Mouse (Mus musculus) heart, embryonic 15.5 days (tissue): ENCODE data around the gene Zdhhc7. TPM values are rescaled to one million over a fixed set of nuclear protein-coding genes. Genes with fewer than 3 reads are reported as not detected.

Experiments
- ATAC-seq: fragments of 200-750 bp; cut with Nextera tagmentation; replicated peaks from 2 replicates; pipeline ENCODE4 v1.8.0; 2017; ENCODE audit warnings: low read depth, moderate TSS enrichment; ENCODE audit not compliant: insufficient number of reproducible peaks, insufficient read depth, low FRiP score
- H3K27ac ChIP-seq: fragments of 300-500 bp; sonication (generic); 2 replicates; pipeline ENCODE4 v1.5.1; 2015; ENCODE audit warnings: mild to moderate bottlenecking, inconsistent platforms
- H3K27me3 ChIP-seq: fragments of 300-500 bp; sonication (generic); 2 replicates; pipeline ENCODE4 v1.6.1; 2015; ENCODE audit warnings: inconsistent platforms
- H3K36me3 ChIP-seq: fragments of 300-500 bp; sonication (generic); 2 replicates; pipeline ENCODE4 v1.6.1; 2015; ENCODE audit warnings: mild to moderate bottlenecking, inconsistent platforms
- H3K4me1 ChIP-seq: fragments of 300-500 bp; sonication (generic); replicated peaks from 2 replicates; pipeline ENCODE4 v1.6.1; 2015; ENCODE audit warnings: inconsistent platforms
- H3K4me2 ChIP-seq: fragments of 300-500 bp; sonication (generic); 2 replicates; pipeline ENCODE4 v1.6.1; 2015; ENCODE audit warnings: inconsistent platforms, mild to moderate bottlenecking, moderate library complexity
- H3K4me3 ChIP-seq: fragments of 300-500 bp; sonication (generic); 2 replicates; pipeline ENCODE4 v1.5.1; 2015; ENCODE audit warnings: mild to moderate bottlenecking, inconsistent platforms
- H3K9ac ChIP-seq: fragments of 300-500 bp; sonication (generic); 2 replicates; pipeline ENCODE4 v1.6.1; 2015; ENCODE audit warnings: mild to moderate bottlenecking, inconsistent platforms
- H3K9me3 ChIP-seq: fragments of 300-500 bp; sonication (generic); replicated peaks from 2 replicates; pipeline ENCODE4 v1.6.1; 2016; ENCODE audit warnings: inconsistent platforms
- WGBS: fragments of 180-500 bp; shearing (Covaris S2); methylation state at CpG from one replicate; pipeline ENCODE4 v1.1.7; 2015; ENCODE audit warnings: mixed read lengths; 5-methylcytosine and 5-hydroxymethylcytosine counted together
- polyA plus RNA-seq: library from polyadenylated mRNA; unstranded; fragments of >200 nt; fragmentation: Nextera tagmentation; extraction: Ambion mirVana; gene quantifications from 2 replicates; pipeline ENCODE4 v1.2.1, GENCODE M21; 2015

Zdhhc7 gene
- polyA plus RNA-seq, 1 experiment from 2014 or later, result 30.7 TPM

DNA sequence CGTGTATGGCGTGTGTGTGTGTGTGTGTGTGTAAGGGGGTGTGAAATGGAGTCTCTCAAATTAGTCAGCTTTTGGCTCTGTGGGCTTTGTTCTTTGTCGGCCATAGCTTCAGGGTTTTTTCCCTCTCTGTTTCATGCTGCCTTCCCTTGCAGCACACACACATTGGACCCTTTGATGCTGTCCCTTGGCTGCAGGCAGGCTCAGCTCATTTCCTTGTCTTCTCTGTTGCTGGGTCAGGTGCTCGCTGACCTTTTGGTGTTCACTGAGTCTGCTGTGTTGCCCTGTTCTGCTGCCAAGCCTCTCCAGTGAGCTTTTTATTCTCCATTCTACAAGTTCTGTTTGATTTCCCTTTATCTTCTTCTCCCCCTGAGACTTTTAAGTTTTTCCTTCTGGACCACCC is 28.3 kb upstream of the Zdhhc7 start:
- Histone ChIP-seq H3K4me1 (peaks cover 47% of the 10 kb centered on the region), H3K27ac (peak overlapping the region; percentile 14; the same call in 1 of the 2 replicates)

GRCm38 (mm10) chr8:120126357-120127161 is 25.3 kb upstream of the Zdhhc7 start:
- Histone ChIP-seq H3K27me3 (no peaks in the 10 kb centered on the region), H3K9ac (no peak overlapping the region)
- 15% methylated on average over 14 of the region's 14 CpGs for WGBS

More for the DNA sequence above, 28.3 kb upstream of the Zdhhc7 start:
- H3K36me3 ChIP-seq, result no peaks in the 10 kb centered on the region
- no peaks in the 10 kb centered on the region for H3K27me3 ChIP-seq
- no peaks in the 10 kb centered on the region for H3K9me3 ChIP-seq
- no peak overlapping the region for H3K4me3 ChIP-seq
- WGBS, result 69% methylated on average over 4 of the region's 4 CpGs
- no peak overlapping the region for H3K9ac ChIP-seq
- no peak overlapping the region for H3K4me2 ChIP-seq
- ATAC-seq, result no peak

DNA sequence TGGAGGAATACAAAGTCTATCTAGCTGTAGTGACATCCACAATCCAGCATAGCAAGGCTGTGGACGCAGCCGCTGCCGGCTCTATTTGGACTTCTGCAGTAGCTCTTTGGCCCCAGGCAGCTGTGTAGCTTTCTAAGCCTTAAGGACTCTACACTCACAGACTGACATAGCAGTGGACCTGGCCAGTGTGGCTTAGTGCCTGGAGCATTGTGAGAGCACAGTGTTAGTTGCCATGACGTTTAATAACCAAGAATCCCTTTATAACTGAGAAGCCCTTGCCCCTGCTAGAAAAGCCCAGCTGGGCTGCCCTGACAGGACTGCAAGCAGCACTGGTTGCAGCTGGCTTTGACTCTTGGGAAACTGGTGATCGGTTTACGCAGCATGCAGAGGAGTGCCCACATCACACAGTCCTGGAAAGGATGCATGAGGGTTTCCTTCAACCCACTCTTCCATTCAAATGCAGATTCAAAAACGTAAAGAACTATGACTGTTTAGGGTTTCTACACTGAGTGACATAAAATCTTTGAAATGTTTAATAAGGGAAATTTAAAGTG is 23.6 kb upstream of the Zdhhc7 start:
- Histone ChIP-seq H3K27me3 (no peaks in the 10 kb centered on the region), H3K9ac (no peak overlapping the region), H3K4me1 (peaks cover 80% of the 10 kb centered on the region), H3K4me3 (no peak overlapping the region), H3K9me3 (no peaks in the 10 kb centered on the region), H3K27ac (peak overlapping the region; percentile 20; the same call in 1 of the 2 replicates), H3K36me3 (no peaks in the 10 kb centered on the region), H3K4me2 (no peak overlapping the region)
- WGBS, result 72% methylated on average over 7 of the region's 7 CpGs
- no peak for ATAC-seq

More at GRCm38 (mm10) chr8:120126357-120127161, 25.3 kb upstream of the Zdhhc7 start:
- Histone ChIP-seq H3K4me1 (peaks cover 72% of the 10 kb centered on the region), H3K4me2 (peak overlapping the region; percentile 17), H3K9me3 (no peaks in the 10 kb centered on the region), H3K36me3 (no peaks in the 10 kb centered on the region), H3K4me3 (no peak overlapping the region), H3K27ac (peak overlapping the region; percentile 82)
- peak; percentile 68 for ATAC-seq

DNA sequence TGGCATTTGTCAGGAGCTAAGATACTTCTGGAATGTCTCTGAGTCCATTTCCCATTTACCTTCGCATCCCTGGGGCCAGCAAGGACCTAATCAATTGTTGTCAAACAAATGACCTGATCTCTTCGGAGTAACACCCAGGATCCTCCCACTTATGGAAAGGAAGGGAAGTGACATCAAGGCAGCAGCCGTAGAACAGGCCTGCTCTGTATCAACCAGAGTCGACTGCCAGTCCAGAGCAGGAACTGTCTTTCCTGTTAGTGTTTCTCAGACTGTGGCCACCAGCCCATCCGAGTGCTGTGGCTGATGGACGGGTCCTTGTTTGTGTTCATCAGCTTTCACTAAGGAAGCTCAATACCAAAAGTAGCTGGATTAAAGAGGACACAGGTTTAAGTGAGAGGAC is 23.0 kb upstream of the Zdhhc7 start:
- Histone ChIP-seq H3K4me2 (no peak overlapping the region), H3K4me1 (peaks cover 80% of the 10 kb centered on the region), H3K4me3 (no peak overlapping the region), H3K27me3 (no peaks in the 10 kb centered on the region), H3K36me3 (no peaks in the 10 kb centered on the region), H3K9ac (no peak overlapping the region), H3K27ac (peak overlapping the region; percentile 28; the same call in 1 of the 2 replicates), H3K9me3 (no peaks in the 10 kb centered on the region)
- no peak for ATAC-seq
- 19% methylated on average over 6 of the region's 6 CpGs for WGBS

GRCm38 (mm10) chr8:120120951-120121350 is 19.7 kb upstream of the Zdhhc7 start:
- H3K4me3 ChIP-seq, result no peak overlapping the region
- H3K4me2 ChIP-seq, result peak overlapping the region; percentile 24; the same call in 1 of the 2 replicates
- ATAC-seq, result no peak
- no peak overlapping the region for H3K9ac ChIP-seq
- 0 out of 2 replicates have a peak, but pooled peaks cover 1% of the 10 kb centered on the region for H3K27me3 ChIP-seq
- peak overlapping the region; percentile 74 for H3K27ac ChIP-seq
- no peaks in the 10 kb centered on the region for H3K9me3 ChIP-seq
- 41% methylated on average over 5 of the region's 5 CpGs for WGBS
- no peaks in the 10 kb centered on the region for H3K36me3 ChIP-seq
- peaks cover 78% of the 10 kb centered on the region for H3K4me1 ChIP-seq

DNA sequence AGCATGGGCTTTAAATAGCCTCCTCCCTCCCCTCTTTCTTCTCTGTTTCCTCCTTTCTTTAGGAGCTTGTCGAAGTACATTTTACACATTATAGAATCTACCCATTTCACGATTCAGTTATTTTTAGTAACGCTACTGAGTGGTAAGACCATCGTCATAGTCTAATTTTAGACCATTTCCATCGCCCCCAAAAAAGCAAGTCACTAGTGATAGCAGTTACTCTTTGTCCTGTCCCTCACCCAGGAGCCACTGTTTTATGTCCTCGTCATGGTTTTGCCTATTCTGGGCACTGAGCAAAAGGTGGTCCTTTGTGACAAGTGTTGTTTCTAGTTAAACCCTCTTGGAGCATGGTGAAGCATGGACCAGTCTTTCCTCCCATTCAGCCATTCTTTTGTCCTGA is 18.6 kb upstream of the Zdhhc7 start:
- Histone ChIP-seq H3K27ac (peak overlapping the region; percentile 74), H3K36me3 (no peaks in the 10 kb centered on the region), H3K4me3 (no peak overlapping the region), H3K4me2 (peak overlapping the region; percentile 31), H3K4me1 (peaks cover 72% of the 10 kb centered on the region), H3K27me3 (0 out of 2 replicates have a peak, but pooled peaks cover 10% of the 10 kb centered on the region), H3K9ac (no peak overlapping the region), H3K9me3 (no peaks in the 10 kb centered on the region)
- ATAC-seq, result no peak; the same call in 1 of the 2 replicates
- 23% methylated on average over 6 of the region's 6 CpGs for WGBS

- Histone ChIP-seq H3K4me2 (no peak overlapping the region), H3K27ac (peak overlapping the region; percentile 74)
- no peak for ATAC-seq
These were observed 18.1 kb upstream of the Zdhhc7 start for GRCm38 (mm10) chr8:120119429-120119828.

DNA sequence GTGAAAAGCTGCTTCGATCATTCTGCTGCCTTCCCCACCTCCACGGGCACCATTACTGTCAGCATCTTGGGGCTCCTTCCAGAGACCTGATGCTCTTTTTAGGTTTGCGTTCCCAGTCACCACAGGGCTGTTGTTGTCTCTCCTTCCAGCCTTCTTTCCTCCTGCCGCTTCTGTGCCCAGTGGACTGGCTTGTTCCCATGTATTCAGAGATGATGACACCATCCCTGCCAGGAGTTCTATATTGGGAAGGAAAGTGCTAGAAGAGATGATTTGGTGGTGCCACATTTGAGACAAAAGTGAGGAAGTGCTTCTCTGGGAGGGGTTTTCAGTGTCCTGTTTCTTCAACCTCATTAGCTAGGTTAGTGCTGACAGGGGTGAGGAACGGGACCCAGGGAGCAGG is 17.6 kb upstream of the Zdhhc7 start:
- Histone ChIP-seq H3K9me3 (no peaks in the 10 kb centered on the region), H3K27ac (no peak overlapping the region), H3K36me3 (no peaks in the 10 kb centered on the region), H3K4me1 (peaks cover 69% of the 10 kb centered on the region), H3K4me2 (no peak overlapping the region), H3K27me3 (peaks cover 16% of the 10 kb centered on the region; the same call in 1 of the 2 replicates), H3K9ac (no peak overlapping the region), H3K4me3 (no peak overlapping the region)
- WGBS, result 69% methylated on average over 5 of the region's 5 CpGs
- ATAC-seq, result no peak

More at GRCm38 (mm10) chr8:120119429-120119828, 18.1 kb upstream of the Zdhhc7 start:
- Histone ChIP-seq H3K9ac (peak overlapping the region; percentile 9; the same call in 1 of the 2 replicates), H3K27me3 (peaks cover 15% of the 10 kb centered on the region; the same call in 1 of the 2 replicates), H3K4me3 (no peak overlapping the region), H3K9me3 (no peaks in the 10 kb centered on the region), H3K36me3 (no peaks in the 10 kb centered on the region), H3K4me1 (peaks cover 71% of the 10 kb centered on the region)
- WGBS, result 43% methylated on average over 3 of the region's 3 CpGs

DNA sequence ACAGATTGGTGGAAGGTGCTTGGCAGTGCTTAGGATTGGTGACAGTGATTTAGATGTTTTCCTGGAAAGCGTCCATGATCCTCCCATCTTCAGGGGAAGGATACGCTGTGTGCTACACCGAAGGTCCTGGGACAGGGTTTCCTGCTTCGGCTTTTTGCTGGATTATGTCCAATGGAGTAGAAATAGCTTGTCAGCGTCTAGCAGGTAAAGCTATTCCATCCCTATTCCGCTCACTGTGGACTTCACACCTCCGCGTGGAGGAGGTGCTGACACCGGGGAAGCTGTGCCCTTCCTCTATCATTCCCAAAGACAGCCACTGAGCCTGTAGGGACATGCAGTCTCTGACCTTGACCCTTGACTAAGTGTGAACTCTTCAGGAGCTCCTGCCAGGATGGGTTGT is 16.9 kb upstream of the Zdhhc7 start:
- 60% methylated on average over 9 of the region's 9 CpGs for WGBS
- Histone ChIP-seq H3K36me3 (no peaks in the 10 kb centered on the region), H3K4me1 (peaks cover 66% of the 10 kb centered on the region), H3K9ac (no peak overlapping the region), H3K4me2 (no peak overlapping the region), H3K9me3 (no peaks in the 10 kb centered on the region), H3K4me3 (no peak overlapping the region), H3K27ac (no peak overlapping the region), H3K27me3 (peaks cover 16% of the 10 kb centered on the region; the same call in 1 of the 2 replicates)
- no peak for ATAC-seq

- Histone ChIP-seq H3K27ac (no peak overlapping the region), H3K4me3 (no peak overlapping the region), H3K36me3 (no peaks in the 10 kb centered on the region), H3K4me1 (peaks cover 60% of the 10 kb centered on the region), H3K4me2 (no peak overlapping the region), H3K27me3 (peaks cover 16% of the 10 kb centered on the region; the same call in 1 of the 2 replicates), H3K9me3 (no peaks in the 10 kb centered on the region), H3K9ac (no peak overlapping the region)
- no peak for ATAC-seq
- 68% methylated on average over 7 of the region's 7 CpGs for WGBS
These were observed 15.3 kb upstream of the Zdhhc7 start for GRCm38 (mm10) chr8:120116600-120116999.

DNA sequence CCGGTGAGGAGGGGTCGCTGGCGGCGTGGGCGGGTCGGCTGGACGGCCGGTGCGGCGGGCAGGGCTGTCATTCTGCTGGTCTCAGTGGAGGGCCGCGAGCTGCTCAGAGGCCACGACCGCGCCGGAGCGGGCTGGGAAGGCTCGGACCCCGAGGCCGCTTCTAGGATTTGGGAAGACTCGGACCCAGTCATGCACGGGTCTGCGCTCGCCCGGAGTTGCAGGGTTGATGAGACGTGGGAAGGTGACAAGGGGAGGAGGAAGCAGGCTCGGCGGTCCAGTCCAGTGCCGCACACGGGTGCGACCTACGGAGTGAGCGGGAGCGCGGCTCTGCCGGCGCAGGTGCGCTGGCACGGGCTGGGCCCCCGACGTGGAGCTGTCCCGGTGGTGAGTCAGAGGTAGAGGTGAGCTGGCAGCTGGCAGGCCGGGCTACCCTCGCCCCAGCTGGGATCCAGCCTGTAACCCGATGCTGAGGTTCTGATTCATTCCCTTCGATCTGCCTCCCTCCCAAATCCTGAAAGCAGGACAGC is 13.1 kb upstream of the Zdhhc7 start:
- Histone ChIP-seq H3K4me1 (peaks cover 38% of the 10 kb centered on the region), H3K4me2 (peak overlapping the region; percentile 97), H3K27ac (peak overlapping the region; percentile 38), H3K4me3 (peak overlapping the region; percentile 85), H3K27me3 (peaks cover 16% of the 10 kb centered on the region; the same call in 1 of the 2 replicates), H3K9ac (peak overlapping the region; percentile 85), H3K36me3 (no peaks in the 10 kb centered on the region), H3K9me3 (no peaks in the 10 kb centered on the region)
- 1% methylated on average over 46 of the region's 46 CpGs for WGBS
- peak; percentile 43 for ATAC-seq
